Comparison of ENCODE assay signal across 8 mouse cellular contexts in genomic region chr7:6397996-6398975, GRCm38 (mm10). TPM values are rescaled to one million over a fixed set of nuclear protein-coding genes. Genes with fewer than 3 reads are reported as not detected.
DNase-seq lines count a peak whose midpoint lies in the region; ATAC-seq and TF ChIP-seq lines count a peak whose summit lies in the region.

TSS of gene Smim17 (plus strand) at chr7:6398715.

- H3K9ac ChIP-seq in hindbrain, postnatal 0 days (replicated peaks; ENCODE audit: low read length), result peak within 1 kb of the TSS; percentile 51

- 24% methylated on average over 25 of the region's 25 CpGs for WGBS in hindbrain, postnatal 0 days

- DNase-seq in adrenal gland, adult (ENCODE audit: inconsistent age in 2 of 2, low spot score in 1 of 2), result peak; percentile 62 to 87
- DNase-seq in cerebellum, postnatal 25 days, result peak; percentile 72 to 80
- DNase-seq in gastrocnemius, adult 18-20 months (ENCODE audit: low spot score), result peak; percentile 48
- peak; percentile 82 for DNase-seq in hindbrain, postnatal 0 days (ENCODE audit: low spot score)
- DNase-seq in left cerebral cortex, adult 2 months (ENCODE audit: extremely low spot score in 1 of 2, low spot score in 2 of 2), result peak; percentile 68 to 73
- DNase-seq in lung, postnatal 36 days, result peak; percentile 50
- peak; percentile 60 for DNase-seq in retina, adult 2 months (ENCODE audit: low read depth, low spot score)
- DNase-seq in thymus, postnatal 4 days, result peak; percentile 73

- H3K27ac ChIP-seq in hindbrain, postnatal 0 days, result peak within 1 kb of the TSS; percentile 77; the same call in 1 of the 2 replicates
- H3K27ac ChIP-seq in left cerebral cortex, adult 2 months, result peak within 1 kb of the TSS; percentile 81

- no peaks in the 10 kb centered on the region for H3K9me3 ChIP-seq in hindbrain, postnatal 0 days (ENCODE audit: low read length)

- peak within 1 kb of the TSS; percentile 45 for H3K4me3 ChIP-seq in hindbrain, postnatal 0 days (ENCODE audit: low read length)
- peak within 1 kb of the TSS; percentile 61 for H3K4me3 ChIP-seq in left cerebral cortex, adult 2 months

- TF ChIP-seq CTCF in hindbrain, postnatal 0 days (IDR thresholded peaks at IDR 0.05; ENCODE audit: low read depth), result no peak
- TF ChIP-seq CTCF in left cerebral cortex, adult 2 months (IDR thresholded peaks at IDR 0.05), result no peak

- peak; percentile 93 for ATAC-seq in hindbrain, postnatal 0 days

- intact Hi-C loops in left cerebral cortex, adult 2 months (cut with DNase I), result loop anchor here (1.0 kb wide), 1 partner anchor 15 kb away; the partner anchor contains the start of gene Zfp28

- H3K4me1 ChIP-seq in hindbrain, postnatal 0 days (ENCODE audit: insufficient read depth, low read length), result no peaks in the 10 kb centered on the region

- H3K4me2 ChIP-seq in hindbrain, postnatal 0 days (ENCODE audit: low read depth, low read length), result peak within 1 kb of the TSS; percentile 83

- no peaks in the 10 kb centered on the region for H3K27me3 ChIP-seq in hindbrain, postnatal 0 days (ENCODE audit: insufficient read depth, low read length)

- H3K36me3 ChIP-seq in hindbrain, postnatal 0 days (ENCODE audit: insufficient read depth, low read length), result peaks cover 16% of the 10 kb centered on the region

RNA-seq across cellular contexts. Expression of gene Smim17, which starts in this region (rescaled TPM):
- total RNA-seq in gastrocnemius, adult 18-20 months (2021), result under 1 TPM; 0.12 to 0.16 TPM
- 16.9 and 18.2 TPM in 2 replicates for total RNA-seq in hindbrain, postnatal 0 days (2014; rRNA removed)
- polyA plus RNA-seq in hindbrain, postnatal 0 days (2015; fragmentation: Nextera tagmentation; extraction: Ambion mirVana), result 6.2 and 7.7 TPM in 2 replicates
- 10 to 100 TPM; 15.4 to 17.0 TPM for total RNA-seq in left cerebral cortex, adult 2 months (2021)

Comparison
In these comparisons a context has a peak if more than half of its experiments do, and no peak if none do; other contexts are left out.
1. Peak in every context shown above with its lines: DNase-seq, ATAC-seq, H3K4me3 ChIP-seq and H3K27ac ChIP-seq.
2. RNA of gene Smim17 (total RNA-seq): 15.4 to 17.0 TPM in left cerebral cortex, adult 2 months and 16.9 to 18.2 TPM in hindbrain, postnatal 0 days; 0.12 to 0.16 TPM in gastrocnemius, adult 18-20 months; every median in the first group is over 10 times any median in the second.
3. Peak in DNase-seq in gastrocnemius, adult 18-20 months; RNA of the gene not detected or under 1 TPM.